Mouse (Mus musculus) right cerebral cortex, postnatal 14 days (tissue): ENCODE measurements around the gene Rnf43.

Experiments used
- DNase-seq: peaks from one replicate; pipeline ENCODE4 v3.0.0; 2022

Rnf43 gene

DNA sequence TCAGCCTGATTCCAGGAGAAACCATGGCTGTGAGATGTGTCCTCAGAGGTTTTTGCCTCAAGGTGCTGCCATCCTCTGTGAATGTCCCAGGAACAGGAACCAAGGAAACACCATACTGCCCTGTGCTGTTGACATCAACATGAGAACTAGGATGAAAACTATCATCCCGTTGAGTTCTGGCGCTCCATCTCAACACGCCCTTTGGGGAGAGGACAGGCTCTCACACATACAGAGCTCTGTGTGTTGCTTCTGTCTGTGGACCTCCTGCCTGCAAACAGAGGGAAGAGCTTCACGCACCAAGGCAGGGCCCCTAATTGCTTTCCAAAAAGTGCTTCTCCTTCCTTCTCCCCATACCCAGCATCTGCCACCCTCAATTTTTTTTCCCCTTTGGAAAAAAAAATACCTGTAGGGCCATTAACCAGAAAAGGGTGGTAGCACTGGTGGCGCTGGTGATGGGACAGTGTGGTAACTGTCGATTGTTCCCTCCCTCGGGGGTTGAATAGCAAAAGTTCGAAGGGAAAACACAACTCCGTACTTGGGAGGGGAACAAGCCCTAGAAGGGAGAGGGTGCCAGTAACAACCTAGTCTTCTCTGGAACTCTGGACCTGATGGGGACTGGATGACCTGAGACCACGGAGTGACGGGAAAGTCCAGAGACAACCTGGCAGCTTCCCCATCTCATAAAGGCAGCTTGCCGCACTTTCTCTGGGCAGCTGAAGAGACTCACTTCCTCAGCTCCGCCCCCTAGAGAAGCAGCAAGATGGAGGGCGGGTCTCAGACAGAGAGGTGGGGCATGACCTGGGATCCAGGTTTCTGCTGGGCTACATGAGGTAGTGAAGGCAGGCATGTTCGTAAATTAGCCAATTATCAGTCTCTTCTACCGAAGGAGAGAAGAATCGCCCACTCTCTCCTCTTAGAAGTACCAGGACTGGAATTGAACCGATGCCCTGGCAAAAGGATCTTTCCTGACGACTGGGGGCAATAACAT lies 85.9 kb downstream of the Rnf43 start:
- DNase-seq = no peak

DNA sequence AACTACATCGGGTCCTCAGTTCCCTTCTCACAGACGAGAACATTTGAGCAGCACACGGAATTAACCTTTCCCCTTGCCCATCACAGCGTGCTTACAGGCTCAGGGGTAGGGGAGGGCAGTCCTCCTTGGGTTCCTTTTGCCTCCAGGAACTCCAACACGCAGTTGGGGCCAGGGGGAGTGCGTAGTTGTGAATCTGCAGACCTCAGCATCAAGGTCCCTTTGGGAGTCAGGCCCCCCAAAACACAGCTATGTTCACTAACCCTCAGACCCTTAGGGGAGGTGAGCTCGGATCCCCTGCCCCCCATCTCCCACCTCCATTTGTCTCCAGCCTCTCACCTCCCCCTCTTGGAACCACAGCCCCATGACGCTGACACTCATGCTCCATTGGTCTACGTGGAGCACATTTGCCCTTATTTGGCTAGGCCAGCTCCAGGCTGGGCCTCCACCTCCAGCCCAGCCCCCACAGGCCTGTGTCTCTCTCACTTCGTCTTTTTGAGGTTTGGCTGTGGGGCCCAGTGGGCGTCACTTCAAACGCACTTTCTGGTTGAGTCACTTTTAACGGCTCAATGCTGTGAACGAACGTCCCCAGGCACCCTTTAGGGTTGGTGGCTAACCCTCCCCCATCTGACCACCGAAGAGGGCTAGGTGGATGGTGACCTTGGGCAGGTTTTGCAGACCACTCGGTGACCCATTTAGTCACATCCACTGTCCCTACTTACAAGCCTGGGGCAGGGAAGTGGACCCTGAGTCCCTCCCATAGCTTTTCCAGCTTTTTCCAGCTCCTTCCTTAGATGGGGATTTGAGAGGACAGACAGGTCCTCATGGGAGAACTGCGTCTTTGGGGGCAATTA lies 86.9 kb downstream of the Rnf43 start:
- peak; percentile 53 for DNase-seq

DNA sequence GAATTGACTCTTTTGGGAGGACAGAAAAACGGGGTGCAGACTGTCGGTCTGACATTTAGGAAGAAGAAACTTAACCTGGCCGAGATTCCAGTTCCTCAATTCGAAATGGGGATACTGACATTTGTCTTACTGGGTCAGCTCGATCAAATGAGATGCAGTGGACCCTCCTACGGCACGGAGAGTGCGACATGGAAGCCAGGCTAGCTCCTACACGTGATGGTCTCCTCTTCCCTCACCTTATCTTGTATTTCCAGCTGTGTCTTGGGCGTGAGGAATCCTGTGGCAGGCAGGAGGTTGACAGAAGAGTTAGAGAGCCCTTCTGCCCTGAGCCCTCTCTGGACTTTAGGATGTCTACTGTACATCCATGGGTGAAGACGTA lies 87.5 kb downstream of the Rnf43 start:
- DNase-seq = no peak

DNA sequence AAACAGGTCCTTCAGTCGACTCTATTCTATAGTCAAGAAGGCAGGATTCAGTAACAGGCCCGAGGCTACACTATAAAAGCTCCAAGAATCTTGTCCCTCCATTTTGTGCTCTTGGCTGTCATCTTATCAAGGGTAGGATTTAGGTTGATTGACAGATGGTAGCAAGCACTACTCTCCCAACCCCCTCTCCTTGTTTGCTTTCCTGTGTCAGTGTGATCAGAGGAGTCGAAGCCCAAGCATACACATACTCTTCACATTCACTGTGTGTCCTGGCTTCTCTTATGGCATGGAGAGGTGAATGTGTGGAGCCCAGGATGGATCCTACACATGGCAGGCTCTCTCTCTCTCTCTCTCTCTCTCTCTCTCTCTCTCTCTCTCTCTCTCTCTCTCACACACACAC lies 88.0 kb downstream of the Rnf43 start:
- DNase-seq = no peak

DNA sequence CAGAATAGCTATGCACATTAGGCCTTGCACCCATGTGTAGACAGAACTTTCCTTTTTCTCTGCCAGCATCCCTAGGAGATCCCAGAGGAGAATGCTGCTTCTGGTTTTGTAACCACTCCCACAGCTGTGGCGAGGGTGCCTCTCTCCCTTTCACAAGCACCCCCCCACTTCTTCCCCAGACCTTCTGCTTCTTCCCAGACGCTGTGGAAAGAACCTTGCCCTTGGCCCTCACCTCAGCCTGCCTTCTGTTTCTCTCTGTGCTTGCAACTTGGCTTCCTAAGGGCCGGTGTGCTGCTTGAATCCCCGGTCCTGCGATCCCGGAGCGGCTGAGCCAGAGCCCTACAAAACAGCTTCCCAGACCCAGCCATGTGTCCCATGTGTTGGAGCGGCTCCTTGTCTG lies 88.5 kb downstream of the Rnf43 start:
- DNase-seq = no peak

- no peak for DNase-seq
Observed at GRCm38 (mm10) chr11:87751491-87751966, 89.0 kb downstream of the Rnf43 start.

DNA sequence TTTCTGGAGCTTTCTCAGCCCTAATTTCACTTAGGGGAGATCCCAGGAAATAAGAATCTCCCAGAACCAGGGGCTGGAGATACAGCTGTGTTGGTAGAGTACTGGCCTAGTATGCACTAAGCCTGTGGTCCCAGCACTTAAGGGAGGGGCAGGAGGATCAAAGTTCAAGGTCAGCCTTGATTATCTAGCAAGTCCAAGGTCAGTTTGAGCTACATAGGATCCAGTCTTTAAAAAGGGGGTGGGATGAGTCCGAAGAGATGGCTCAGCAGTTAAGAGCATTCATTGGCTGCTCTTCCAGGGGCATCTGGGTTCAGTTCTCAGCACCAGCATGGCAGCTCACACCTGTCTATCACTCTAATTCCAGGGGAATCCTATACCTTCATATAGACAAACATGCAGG lies 89.8 kb downstream of the Rnf43 start:
- DNase-seq = no peak

DNA sequence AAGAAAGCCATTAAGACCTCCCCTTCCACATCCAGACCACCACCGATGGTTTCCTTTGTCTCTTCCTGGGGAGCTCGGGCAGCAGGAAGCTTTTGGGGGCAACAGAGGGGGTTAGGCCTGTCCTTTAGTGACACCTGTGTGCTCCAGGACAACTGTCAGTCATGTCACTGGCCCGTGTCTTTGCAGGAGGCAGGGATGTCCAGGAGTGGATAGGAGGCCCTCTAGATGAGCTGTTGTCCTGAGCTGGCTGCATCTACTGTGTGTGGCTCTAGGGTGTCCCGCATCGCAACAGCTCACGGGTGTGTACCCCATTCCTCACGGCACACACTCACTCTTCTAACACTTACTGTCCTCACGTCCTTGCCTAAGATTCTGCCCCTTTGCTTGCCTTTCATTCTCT lies 90.7 kb downstream of the Rnf43 start:
- no peak for DNase-seq

- no peak for DNase-seq
Observed at GRCm38 (mm10) chr11:87753891-87754501, 91.5 kb downstream of the Rnf43 start.

- DNase-seq = no peak
Observed at GRCm38 (mm10) chr11:87754603-87755002, 92.1 kb downstream of the Rnf43 start.

GRCm38 (mm10) chr11:87755360-87756017 lies 93.0 kb downstream of the Rnf43 start:
- DNase-seq = peak; percentile 52

- peak; percentile 31 for DNase-seq
Observed at GRCm38 (mm10) chr11:87756251-87756820, 93.8 kb downstream of the Rnf43 start.

DNA sequence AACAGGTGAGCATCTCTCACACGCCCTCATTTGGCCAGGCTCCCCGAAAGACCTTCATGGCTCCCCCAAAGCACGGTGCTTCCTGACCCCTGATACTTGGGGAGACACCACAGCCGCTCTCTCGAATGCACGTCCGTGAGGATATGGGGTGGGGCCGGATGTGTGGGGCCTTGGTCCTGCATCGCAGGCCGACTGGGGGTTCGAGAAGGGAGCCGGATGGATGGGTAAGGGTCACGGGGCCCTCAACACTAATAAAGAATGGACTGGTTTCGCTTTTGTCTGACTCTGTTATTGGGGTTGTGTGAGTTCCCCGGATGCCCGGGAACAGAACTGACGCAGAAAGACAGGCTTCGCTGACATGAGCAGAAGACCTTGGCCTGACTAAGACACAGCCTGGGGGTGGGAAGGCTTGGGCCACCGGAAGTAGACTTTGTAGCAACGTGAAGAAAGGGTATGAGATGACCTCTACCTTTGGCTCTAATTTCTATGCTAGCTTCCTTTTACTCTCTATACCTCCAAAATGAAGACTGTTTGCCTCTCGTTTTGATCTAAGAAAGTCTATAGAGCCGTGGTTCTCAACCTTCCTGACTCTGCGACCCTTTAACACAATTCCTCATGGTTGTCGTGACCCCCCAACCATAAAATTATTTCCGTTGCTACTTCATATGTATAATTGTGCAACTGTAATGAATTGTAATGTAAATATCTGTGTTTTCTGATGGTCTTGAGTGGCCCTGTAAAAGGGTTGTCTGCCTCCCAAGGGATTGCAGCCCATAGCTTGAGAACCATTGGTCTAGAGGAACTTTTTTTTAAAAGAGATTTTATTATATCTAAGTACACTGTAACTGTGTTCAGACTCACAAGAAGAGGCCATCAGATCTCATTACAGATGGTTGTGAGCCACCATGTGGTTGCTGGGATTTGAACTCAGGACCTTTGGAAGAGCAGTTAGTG lies 94.8 kb downstream of the Rnf43 start:
- DNase-seq = no peak

DNA sequence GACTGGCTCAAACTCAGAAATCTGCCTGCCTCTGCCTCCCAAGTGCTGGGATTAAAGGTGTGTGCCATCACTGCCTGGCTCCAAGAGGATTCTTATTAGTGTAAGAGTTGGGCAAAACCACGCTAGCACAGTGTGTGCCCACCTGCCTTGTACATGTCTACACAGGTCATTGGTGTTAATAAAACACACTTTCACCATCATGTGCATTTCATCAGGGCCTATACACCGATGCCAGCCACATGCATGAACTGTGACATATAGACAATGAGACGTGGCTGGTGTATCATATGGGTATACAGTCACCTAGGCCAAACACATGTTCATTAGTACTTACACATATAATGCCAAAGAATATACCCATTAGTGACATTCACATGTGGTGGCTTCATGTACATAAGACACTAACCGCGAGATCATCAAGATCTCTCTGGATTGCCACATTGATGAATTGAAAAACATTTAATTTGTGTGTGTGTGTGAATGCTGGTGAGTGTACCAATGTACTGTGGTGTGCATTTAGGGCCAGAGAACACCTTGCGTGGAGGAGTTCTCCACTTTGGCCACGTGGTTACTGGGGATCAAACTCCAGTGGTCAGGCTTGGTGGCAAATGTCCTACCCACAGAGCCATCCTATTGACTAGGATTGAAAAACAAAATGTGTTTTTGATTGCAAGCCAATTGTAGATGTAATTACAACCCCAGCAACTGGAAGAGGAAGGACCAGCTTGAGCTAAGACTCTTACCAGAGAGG lies 95.8 kb downstream of the Rnf43 start:
- no peak for DNase-seq

GRCm38 (mm10) chr11:87758957-87759608 lies 96.6 kb downstream of the Rnf43 start:
- DNase-seq = no peak

- DNase-seq = peak; percentile 62
Observed at GRCm38 (mm10) chr11:87759609-87760005, 97.1 kb downstream of the Rnf43 start.

GRCm38 (mm10) chr11:87760301-87761081 lies 98.0 kb downstream of the Rnf43 start, which contains the start of gene Tspoap1:
TSS of gene Tspoap1 (plus strand) at chr11:87760541.
- peak; percentile 73 for DNase-seq

- no peak for DNase-seq
Observed at GRCm38 (mm10) chr11:87761181-87761721, 98.7 kb downstream of the Rnf43 start.
